Mouse (Mus musculus): Measurements from ENCODE around the gene Susd2. TPM values are rescaled to one million over a fixed set of nuclear protein-coding genes. Genes with fewer than 3 reads are reported as not detected.

The Susd2 gene
- 1.5 and 2.8 TPM in 2 replicates for polyA plus RNA-seq (2011; ENCODE audit: insufficient read depth, insufficient read length, low replicate concordance, missing spikeins)

DNA sequence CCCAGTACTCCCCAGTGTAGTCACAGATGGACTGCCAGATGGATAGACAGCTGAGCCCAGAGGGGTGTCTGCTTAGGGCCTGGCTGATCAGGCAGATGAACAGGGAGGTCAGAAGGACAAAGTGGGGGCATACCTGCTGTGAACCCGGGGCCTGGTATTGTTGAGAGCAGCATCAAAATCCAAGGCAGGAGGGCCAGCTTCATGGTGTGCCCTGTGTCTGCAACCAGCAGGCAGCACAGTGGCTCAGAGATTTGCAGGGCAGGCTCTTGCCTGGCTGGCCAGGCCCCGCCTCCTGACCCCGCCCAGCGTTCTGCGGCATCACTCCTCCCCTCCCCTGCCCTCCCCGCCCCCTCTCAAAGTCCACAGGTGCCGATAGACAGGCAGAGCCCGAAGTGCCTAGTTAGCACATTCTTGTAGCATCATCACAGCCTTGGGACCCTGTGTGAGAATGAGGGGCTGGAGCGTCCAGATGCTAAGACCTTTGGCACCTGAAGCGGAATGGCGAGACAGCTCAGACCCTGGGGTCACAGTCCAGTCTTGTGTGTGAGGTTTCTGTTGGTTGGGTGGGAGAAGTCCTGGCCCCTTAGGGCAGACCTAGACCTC lies at the start of gene Susd2:
Susd2 (minus strand) TSS at position 268 of the 603 bp plus-strand sequence.
- no peaks in the 10 kb centered on the region; the same call in 1 of the 2 replicates for H3K4me1 ChIP-seq (ENCODE audit: control insufficient read depth, insufficient read depth, low read length)
- no peak within 1 kb of the TSS for H3K27ac ChIP-seq (ENCODE audit: control insufficient read depth, insufficient read depth, low read depth, low read length, poor library complexity)
- no peak for TF ChIP-seq CTCF (IDR thresholded peaks at IDR 0.05; ENCODE audit: control insufficient read depth, insufficient read depth, low read length)
- no peak for TF ChIP-seq POLR2A (IDR thresholded peaks at IDR 0.05; ENCODE audit: borderline replicate concordance, control insufficient read depth, low read depth, low read length)
- 32% methylated on average over 11 of the region's 11 CpGs for WGBS
- no peak within 1 kb of the TSS for H3K4me3 ChIP-seq (replicated peaks; ENCODE audit: control insufficient read depth, low read depth, low read length)

DNA sequence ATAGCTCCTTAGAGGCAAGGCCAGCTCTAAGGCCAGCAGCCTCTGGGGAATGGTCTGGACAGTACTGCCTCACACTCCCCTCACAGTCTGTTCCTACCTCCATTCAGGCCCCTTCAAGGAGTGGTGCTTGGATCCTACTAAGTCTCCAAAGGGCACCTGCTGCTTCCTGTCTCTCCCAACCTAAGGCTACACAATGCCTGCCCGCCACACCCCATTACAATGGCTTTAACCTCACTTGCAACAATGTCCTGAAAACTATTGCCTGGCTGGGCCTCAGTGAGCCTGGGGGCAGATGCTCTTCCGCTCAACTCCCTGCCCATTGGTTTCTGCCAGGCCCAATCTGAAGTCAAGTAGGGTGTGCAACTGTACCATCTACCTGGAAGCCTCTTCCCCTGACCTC lies 44.8 kb upstream of the Susd2 start:
- no peak for TF ChIP-seq CTCF (IDR thresholded peaks at IDR 0.05; ENCODE audit: control insufficient read depth, insufficient read depth, low read length)
- TF ChIP-seq POLR2A (IDR thresholded peaks at IDR 0.05; ENCODE audit: borderline replicate concordance, control insufficient read depth, low read depth, low read length): no peak
- WGBS: 93% methylated on average over 2 of the region's 2 CpGs
- H3K4me3 ChIP-seq (replicated peaks; ENCODE audit: control insufficient read depth, low read depth, low read length): no peak overlapping the region
- no peak overlapping the region for H3K27ac ChIP-seq (ENCODE audit: control insufficient read depth, insufficient read depth, low read depth, low read length, poor library complexity)
- H3K4me1 ChIP-seq (ENCODE audit: control insufficient read depth, insufficient read depth, low read length): no peaks in the 10 kb centered on the region

DNA sequence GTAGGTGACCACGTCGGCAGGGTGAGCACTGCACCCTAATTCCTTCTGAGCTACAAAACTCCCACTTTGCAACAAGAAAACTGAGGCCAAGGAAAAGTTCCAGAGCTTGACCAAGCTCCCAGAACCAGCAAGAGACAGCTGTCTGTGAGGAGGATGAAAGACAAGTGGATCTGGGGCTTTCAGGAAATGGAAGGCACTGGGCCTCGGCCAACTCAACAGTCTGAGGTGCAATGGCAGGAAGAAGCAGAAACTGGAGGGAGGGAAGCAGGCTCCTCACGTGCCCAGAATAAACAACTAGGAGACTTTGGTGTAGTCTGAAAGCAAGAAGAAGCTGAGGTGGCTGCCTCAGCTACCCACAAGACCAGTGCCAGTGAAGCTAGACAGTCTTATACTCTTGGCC lies 42.9 kb upstream of the Susd2 start:
- Histone ChIP-seq H3K27ac (ENCODE audit: control insufficient read depth, insufficient read depth, low read depth, low read length, poor library complexity) (no peak overlapping the region), H3K4me1 (ENCODE audit: control insufficient read depth, insufficient read depth, low read length) (no peaks in the 10 kb centered on the region), H3K4me3 (replicated peaks; ENCODE audit: control insufficient read depth, low read depth, low read length) (no peak overlapping the region)
- TF ChIP-seq POLR2A (IDR thresholded peaks at IDR 0.05; ENCODE audit: borderline replicate concordance, control insufficient read depth, low read depth, low read length) (no peak), CTCF (IDR thresholded peaks at IDR 0.05; ENCODE audit: control insufficient read depth, insufficient read depth, low read length) (no peak)
- 38% methylated on average over 4 of the region's 4 CpGs for WGBS

DNA sequence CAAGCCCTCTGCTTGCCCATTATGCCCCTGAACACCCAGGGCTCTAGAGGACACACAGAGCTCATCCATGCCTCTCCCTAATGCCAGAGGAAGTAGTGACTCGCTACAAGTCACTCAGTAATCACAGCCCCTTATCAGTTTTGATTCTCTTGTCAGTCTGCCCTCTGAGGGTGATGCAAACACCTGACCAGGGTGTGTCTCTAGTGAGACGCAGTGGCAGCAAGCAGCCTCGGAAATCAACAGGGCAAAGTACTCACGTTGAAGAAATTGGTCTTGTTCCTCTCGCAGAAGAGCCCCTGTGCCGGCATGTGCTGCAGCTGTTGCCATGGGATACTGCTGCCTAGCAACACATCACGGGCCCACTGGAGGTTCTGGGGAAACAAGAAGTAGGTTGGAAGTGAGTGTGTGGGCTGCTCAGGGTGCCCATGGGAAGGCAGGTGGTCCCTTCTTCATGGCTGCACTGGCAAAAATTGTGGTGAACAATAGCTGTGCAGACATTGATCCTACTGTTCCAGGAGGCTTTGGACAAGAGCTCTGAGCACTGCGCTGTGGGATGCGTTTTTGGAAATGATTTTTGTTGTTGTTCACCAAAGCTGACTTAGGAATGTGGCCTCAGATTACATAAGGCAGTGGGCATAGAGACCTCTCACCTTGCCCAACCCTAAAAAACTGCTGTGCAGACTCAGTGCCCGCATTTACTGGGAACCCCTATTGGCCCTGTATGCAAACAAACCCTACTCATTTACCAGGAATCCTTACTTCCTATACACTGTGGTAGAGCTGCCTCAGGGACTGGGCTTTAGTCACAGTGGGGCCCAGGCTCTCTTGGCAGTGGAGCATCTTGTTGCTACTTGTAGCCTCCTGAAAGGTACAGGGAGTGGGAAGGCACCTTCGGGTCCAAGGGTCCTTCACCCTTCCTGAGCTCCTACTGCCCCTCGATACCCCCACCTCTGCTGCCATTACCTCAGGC lies 40.5 kb upstream of the Susd2 start:
- H3K4me1 ChIP-seq (ENCODE audit: control insufficient read depth, insufficient read depth, low read length): no peaks in the 10 kb centered on the region
- H3K27ac ChIP-seq (ENCODE audit: control insufficient read depth, insufficient read depth, low read depth, low read length, poor library complexity): no peak overlapping the region
- TF ChIP-seq CTCF (IDR thresholded peaks at IDR 0.05; ENCODE audit: control insufficient read depth, insufficient read depth, low read length): no peak
- TF ChIP-seq POLR2A (IDR thresholded peaks at IDR 0.05; ENCODE audit: borderline replicate concordance, control insufficient read depth, low read depth, low read length): no peak
- H3K4me3 ChIP-seq (replicated peaks; ENCODE audit: control insufficient read depth, low read depth, low read length): no peak overlapping the region
- 64% methylated on average over 12 of the region's 12 CpGs for WGBS

DNA sequence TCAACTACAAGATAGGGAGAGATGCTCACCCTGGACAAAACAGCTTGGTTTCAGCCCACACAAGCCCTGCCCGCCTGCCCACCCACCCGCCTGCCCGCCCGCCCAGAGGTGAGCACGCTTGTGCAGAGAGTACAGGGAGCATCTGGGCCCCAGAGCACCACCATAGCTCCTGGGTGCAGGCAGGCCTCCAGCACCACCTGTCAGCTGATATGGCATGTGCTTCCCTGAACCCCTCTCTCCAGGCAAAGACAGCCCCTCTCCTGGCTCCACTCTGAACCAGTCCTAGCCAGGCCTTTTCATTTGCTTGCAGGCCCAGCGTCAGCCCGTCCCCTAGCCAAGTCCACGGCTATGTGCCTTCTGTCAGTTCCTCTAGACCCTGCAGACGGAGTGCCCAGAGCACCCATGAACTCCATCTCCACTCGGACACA lies 36.8 kb upstream of the Susd2 start:
- H3K4me1 ChIP-seq (ENCODE audit: control insufficient read depth, insufficient read depth, low read length): peaks cover 8% of the 10 kb centered on the region
- TF ChIP-seq CTCF (IDR thresholded peaks at IDR 0.05; ENCODE audit: control insufficient read depth, insufficient read depth, low read length) (no peak), POLR2A (IDR thresholded peaks at IDR 0.05; ENCODE audit: borderline replicate concordance, control insufficient read depth, low read depth, low read length) (no peak)
- H3K27ac ChIP-seq (ENCODE audit: control insufficient read depth, insufficient read depth, low read depth, low read length, poor library complexity): no peak overlapping the region
- no peak overlapping the region for H3K4me3 ChIP-seq (replicated peaks; ENCODE audit: control insufficient read depth, low read depth, low read length)
- 95% methylated on average over 10 of the region's 10 CpGs for WGBS

DNA sequence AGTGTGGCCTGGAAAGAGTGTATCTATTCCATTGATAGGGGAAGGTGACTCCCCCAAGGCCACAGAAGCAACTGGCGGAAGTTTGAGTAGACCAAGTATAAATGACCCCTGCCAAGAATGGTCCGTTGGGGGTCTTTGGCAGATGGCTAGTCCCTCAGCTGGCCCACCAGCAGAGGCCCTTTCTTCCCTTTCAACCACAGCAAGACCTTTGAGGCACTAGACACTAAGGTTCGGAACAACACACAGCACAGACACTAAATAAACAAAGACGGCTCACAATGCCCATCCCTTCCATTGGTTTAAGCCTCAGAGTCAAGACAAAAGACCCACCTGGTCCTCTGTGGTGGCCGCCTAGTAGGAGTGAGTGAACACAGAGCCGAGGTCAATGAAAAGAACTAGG lies 35.4 kb upstream of the Susd2 start:
- no peak overlapping the region for H3K4me3 ChIP-seq (replicated peaks; ENCODE audit: control insufficient read depth, low read depth, low read length)
- H3K27ac ChIP-seq (ENCODE audit: control insufficient read depth, insufficient read depth, low read depth, low read length, poor library complexity): no peak overlapping the region
- peaks cover 10% of the 10 kb centered on the region for H3K4me1 ChIP-seq (ENCODE audit: control insufficient read depth, insufficient read depth, low read length)
- WGBS: 91% methylated on average over 6 of the region's 6 CpGs
- no peak for TF ChIP-seq POLR2A (IDR thresholded peaks at IDR 0.05; ENCODE audit: borderline replicate concordance, control insufficient read depth, low read depth, low read length)
- no peak for TF ChIP-seq CTCF (IDR thresholded peaks at IDR 0.05; ENCODE audit: control insufficient read depth, insufficient read depth, low read length)

DNA sequence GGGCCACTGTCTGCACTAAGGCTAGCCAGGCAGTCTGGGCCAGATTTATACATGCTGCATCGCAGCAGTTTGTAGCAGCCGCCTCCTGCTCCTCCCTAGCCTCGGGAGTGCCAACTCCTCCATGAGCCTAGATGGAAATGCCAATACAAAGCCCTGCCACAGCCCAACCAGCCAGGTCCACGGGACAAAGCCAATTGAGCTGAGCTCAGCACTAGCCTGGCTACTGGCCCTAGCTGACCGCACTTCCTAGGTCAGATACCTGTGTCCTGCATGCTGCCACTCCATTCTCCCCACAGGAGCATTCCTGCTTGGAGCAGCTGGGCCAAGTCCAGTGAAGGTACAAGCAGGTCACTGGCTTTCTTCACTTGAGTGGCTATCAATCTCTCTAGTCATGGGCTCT lies 34.2 kb upstream of the Susd2 start:
- WGBS: 81% methylated on average over 5 of the region's 5 CpGs
- Histone ChIP-seq H3K4me1 (ENCODE audit: control insufficient read depth, insufficient read depth, low read length) (peaks cover 10% of the 10 kb centered on the region), H3K27ac (ENCODE audit: control insufficient read depth, insufficient read depth, low read depth, low read length, poor library complexity) (no peak overlapping the region), H3K4me3 (replicated peaks; ENCODE audit: control insufficient read depth, low read depth, low read length) (no peak overlapping the region)
- TF ChIP-seq POLR2A (IDR thresholded peaks at IDR 0.05; ENCODE audit: borderline replicate concordance, control insufficient read depth, low read depth, low read length) (no peak), CTCF (IDR thresholded peaks at IDR 0.05; ENCODE audit: control insufficient read depth, insufficient read depth, low read length) (no peak)

DNA sequence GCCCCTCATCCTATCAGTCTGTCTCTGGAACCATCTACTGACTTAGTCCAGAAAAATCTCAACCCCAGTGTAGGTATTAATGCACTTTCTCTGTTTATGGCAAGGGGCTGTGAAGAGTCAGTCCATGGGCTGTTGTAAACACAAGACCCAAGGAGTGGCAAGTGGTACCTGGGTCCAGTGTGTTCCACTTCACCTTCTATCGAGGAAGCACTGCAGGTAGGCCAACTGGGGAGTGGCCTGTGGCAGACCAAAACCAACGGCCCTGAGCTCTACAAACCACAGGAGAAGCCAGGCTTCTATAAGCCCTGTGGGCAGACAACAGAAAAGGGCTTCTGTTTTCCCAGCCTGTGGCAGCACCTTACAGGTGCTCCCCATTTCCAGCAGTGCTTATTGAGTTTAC lies 33.8 kb upstream of the Susd2 start:
- Histone ChIP-seq H3K27ac (ENCODE audit: control insufficient read depth, insufficient read depth, low read depth, low read length, poor library complexity) (no peak overlapping the region), H3K4me1 (ENCODE audit: control insufficient read depth, insufficient read depth, low read length) (peaks cover 10% of the 10 kb centered on the region), H3K4me3 (replicated peaks; ENCODE audit: control insufficient read depth, low read depth, low read length) (no peak overlapping the region)
- WGBS: 21% methylated on average over 2 of the region's 2 CpGs
- TF ChIP-seq CTCF (IDR thresholded peaks at IDR 0.05; ENCODE audit: control insufficient read depth, insufficient read depth, low read length): no peak
- TF ChIP-seq POLR2A (IDR thresholded peaks at IDR 0.05; ENCODE audit: borderline replicate concordance, control insufficient read depth, low read depth, low read length): no peak

Data from bone marrow, adult 2 months (tissue).